Mouse (Mus musculus) lung, embryonic 15.5 days (tissue): ENCODE measurements around the gene Gdi1. TPM values are rescaled to one million over a fixed set of nuclear protein-coding genes. Genes with fewer than 3 reads are reported as not detected.

Experiments
- ATAC-seq: fragments of 200-750 bp; cut with Nextera tagmentation; 2 replicates; pipeline ENCODE4 v1.8.0; 2017; ENCODE audit warnings: moderate number of reproducible peaks, borderline replicate concordance; ENCODE audit not compliant: low FRiP score, low TSS enrichment; ENCODE audit errors: extremely low read depth
- H3K27ac ChIP-seq: fragments of 300-500 bp; sonication (generic); 2 replicates; pipeline ENCODE4 v1.5.1; 2015; ENCODE audit warnings: moderate library complexity, mild to moderate bottlenecking, inconsistent platforms
- H3K27me3 ChIP-seq: fragments of 300-500 bp; sonication (generic); 2 replicates; pipeline ENCODE4 v1.6.1; 2015; ENCODE audit warnings: inconsistent platforms
- H3K36me3 ChIP-seq: fragments of 300-500 bp; sonication (generic); 2 replicates; pipeline ENCODE4 v1.6.1; 2015; ENCODE audit warnings: inconsistent platforms
- H3K4me1 ChIP-seq: fragments of 300-500 bp; sonication (generic); 2 replicates; pipeline ENCODE4 v1.6.1; 2015; ENCODE audit warnings: inconsistent platforms
- H3K4me2 ChIP-seq: fragments of 300-500 bp; sonication (generic); 2 replicates; pipeline ENCODE4 v1.6.1; 2015; ENCODE audit warnings: inconsistent platforms, mild to moderate bottlenecking, moderate library complexity
- H3K4me3 ChIP-seq: fragments of 300-500 bp; sonication (generic); 2 replicates; pipeline ENCODE4 v1.5.1; 2015; ENCODE audit warnings: mild to moderate bottlenecking, inconsistent platforms
- H3K9ac ChIP-seq: fragments of 300-500 bp; sonication (generic); 2 replicates; pipeline ENCODE4 v1.6.1; 2015; ENCODE audit warnings: inconsistent platforms
- H3K9me3 ChIP-seq: fragments of 300-500 bp; sonication (generic); 2 replicates; pipeline ENCODE4 v1.6.1; 2016; ENCODE audit warnings: inconsistent platforms
- WGBS: fragments of 180-500 bp; shearing (Covaris S2); methylation state at CpG from one replicate; pipeline ENCODE4 v1.1.7; 2015; 5-methylcytosine and 5-hydroxymethylcytosine counted together
- polyA plus RNA-seq: library from polyadenylated mRNA; unstranded; fragments of >200 nt; fragmentation: Nextera tagmentation; extraction: Ambion mirVana; gene quantifications from 2 replicates; pipeline ENCODE4 v1.2.1, GENCODE M21; 2015

Gene Gdi1
- polyA plus RNA-seq = 154 and 193 TPM in 2 replicates

- H3K27me3 ChIP-seq = no peaks in the 10 kb centered on the region
- 13% methylated on average over 39 of the region's 41 CpGs for WGBS
- H3K9me3 ChIP-seq = no peaks in the 10 kb centered on the region
- no peaks in the 10 kb centered on the region; the same call in 1 of the 2 replicates for H3K4me1 ChIP-seq
- ATAC-seq = peak; percentile 85
- H3K36me3 ChIP-seq = peaks cover 45% of the 10 kb centered on the region
- peak within 1 kb of the TSS; percentile 90 for H3K27ac ChIP-seq
- H3K4me3 ChIP-seq = peak within 1 kb of the TSS; percentile 60
- peak within 1 kb of the TSS; percentile 57 for H3K4me2 ChIP-seq
- peak within 1 kb of the TSS; percentile 63 for H3K9ac ChIP-seq
Observed at GRCm38 (mm10) chrX:74304867-74305700, at the start of gene Gdi1. Gene Gdi1, plus strand, starts transcription at chrX:74304998.

GRCm38 (mm10) chrX:74257746-74258145 is 47.1 kb upstream of the Gdi1 start:
- H3K4me1 ChIP-seq = peaks cover 4% of the 10 kb centered on the region; the same call in 1 of the 2 replicates
- no peak overlapping the region for H3K27ac ChIP-seq
- ATAC-seq = no peak
- no peak overlapping the region for H3K4me3 ChIP-seq
- no peaks in the 10 kb centered on the region for H3K27me3 ChIP-seq
- H3K4me2 ChIP-seq = no peak overlapping the region
- H3K9ac ChIP-seq = no peak overlapping the region
- H3K36me3 ChIP-seq = 0 out of 2 replicates have a peak, but pooled peaks cover 5% of the 10 kb centered on the region
- no peaks in the 10 kb centered on the region for H3K9me3 ChIP-seq
- WGBS = 87% methylated on average over 3 of the region's 3 CpGs

GRCm38 (mm10) chrX:74269736-74270061 is 35.1 kb upstream of the Gdi1 start:
- Histone ChIP-seq H3K4me2 (peak overlapping the region; percentile 55), H3K27ac (peak overlapping the region; percentile 96), H3K9me3 (no peaks in the 10 kb centered on the region), H3K4me3 (peak overlapping the region; percentile 51), H3K4me1 (peaks cover 3% of the 10 kb centered on the region; the same call in 1 of the 2 replicates), H3K27me3 (no peaks in the 10 kb centered on the region), H3K9ac (peak overlapping the region; percentile 48), H3K36me3 (0 out of 2 replicates have a peak, but pooled peaks cover 4% of the 10 kb centered on the region)
- WGBS = 19% methylated on average over 3 of the region's 3 CpGs
- peak; percentile 35 for ATAC-seq

- Histone ChIP-seq H3K9ac (peak within 1 kb of the TSS; percentile 77), H3K36me3 (0 out of 2 replicates have a peak, but pooled peaks cover 4% of the 10 kb centered on the region), H3K27me3 (no peaks in the 10 kb centered on the region), H3K9me3 (no peaks in the 10 kb centered on the region), H3K4me2 (peak within 1 kb of the TSS; percentile 55), H3K27ac (peak within 1 kb of the TSS; percentile 96), H3K4me1 (peaks cover 3% of the 10 kb centered on the region; the same call in 1 of the 2 replicates), H3K4me3 (peak within 1 kb of the TSS; percentile 51)
- peak; percentile 94 for ATAC-seq
- WGBS = 13% methylated on average over 42 of the region's 42 CpGs
Observed at GRCm38 (mm10) chrX:74270062-74270901, 34.5 kb upstream of the Gdi1 start, which contains the start of gene Rpl10. Gene Rpl10, plus strand, starts transcription at chrX:74270812.

- Histone ChIP-seq H3K9me3 (no peaks in the 10 kb centered on the region), H3K27ac (peak overlapping the region; percentile 70), H3K4me1 (peaks cover 3% of the 10 kb centered on the region; the same call in 1 of the 2 replicates), H3K9ac (peak overlapping the region; percentile 77), H3K36me3 (0 out of 2 replicates have a peak, but pooled peaks cover 4% of the 10 kb centered on the region), H3K4me2 (peak overlapping the region; percentile 50), H3K4me3 (peak overlapping the region; percentile 51), H3K27me3 (no peaks in the 10 kb centered on the region)
- 13% methylated on average over 27 of the region's 27 CpGs for WGBS
- ATAC-seq = no peak
Observed at GRCm38 (mm10) chrX:74270902-74271551, 33.8 kb upstream of the Gdi1 start.

GRCm38 (mm10) chrX:74273422-74274322 is 31.1 kb upstream of the Gdi1 start:
- 0 out of 2 replicates have a peak overlapping the region, but pooled peaks have one; percentile 10 for H3K27ac ChIP-seq
- no peak overlapping the region for H3K9ac ChIP-seq
- H3K4me3 ChIP-seq = no peak overlapping the region
- no peak for ATAC-seq
- no peaks in the 10 kb centered on the region for H3K9me3 ChIP-seq
- H3K4me1 ChIP-seq = peaks cover 3% of the 10 kb centered on the region; the same call in 1 of the 2 replicates
- H3K4me2 ChIP-seq = no peak overlapping the region
- no peaks in the 10 kb centered on the region for H3K27me3 ChIP-seq
- 26% methylated on average over 10 of the region's 10 CpGs for WGBS
- H3K36me3 ChIP-seq = 0 out of 2 replicates have a peak, but pooled peaks cover 4% of the 10 kb centered on the region

GRCm38 (mm10) chrX:74277916-74278315 is 26.9 kb upstream of the Gdi1 start:
- Histone ChIP-seq H3K4me2 (no peak overlapping the region), H3K4me3 (no peak overlapping the region), H3K9me3 (no peaks in the 10 kb centered on the region), H3K36me3 (no peaks in the 10 kb centered on the region), H3K27ac (no peak overlapping the region), H3K9ac (no peak overlapping the region), H3K4me1 (no peaks in the 10 kb centered on the region), H3K27me3 (no peaks in the 10 kb centered on the region)
- ATAC-seq = no peak
- 75% methylated on average over 8 of the region's 8 CpGs for WGBS

GRCm38 (mm10) chrX:74281041-74281731 is 23.6 kb upstream of the Gdi1 start:
- no peaks in the 10 kb centered on the region for H3K9me3 ChIP-seq
- H3K4me3 ChIP-seq = peak overlapping the region; percentile 57
- 0 out of 2 replicates have a peak, but pooled peaks cover 7% of the 10 kb centered on the region for H3K4me1 ChIP-seq
- peak overlapping the region; percentile 49 for H3K9ac ChIP-seq
- no peaks in the 10 kb centered on the region for H3K36me3 ChIP-seq
- H3K4me2 ChIP-seq = peak overlapping the region; percentile 74
- H3K27me3 ChIP-seq = no peaks in the 10 kb centered on the region
- WGBS = 9% methylated on average over 14 of the region's 14 CpGs
- ATAC-seq = no peak
- peak overlapping the region; percentile 92 for H3K27ac ChIP-seq

- 13% methylated on average over 16 of the region's 16 CpGs for WGBS
- Histone ChIP-seq H3K27me3 (no peaks in the 10 kb centered on the region), H3K4me3 (peak within 1 kb of the TSS; percentile 57), H3K36me3 (no peaks in the 10 kb centered on the region), H3K4me2 (peak within 1 kb of the TSS; percentile 74), H3K9me3 (no peaks in the 10 kb centered on the region), H3K9ac (peak within 1 kb of the TSS; percentile 64), H3K4me1 (0 out of 2 replicates have a peak, but pooled peaks cover 7% of the 10 kb centered on the region), H3K27ac (peak within 1 kb of the TSS; percentile 92)
- ATAC-seq = peak; percentile 95
Observed at GRCm38 (mm10) chrX:74281732-74282394, 22.9 kb upstream of the Gdi1 start, which contains the start of the genes Taz and Dnase1l1. Gene Taz, plus strand, starts transcription at chrX:74281912. Gene Dnase1l1, minus strand, starts transcription at chrX:74282337.
